Mouse (Mus musculus) MEL-GATA-1-ER (cell line): Measurements from ENCODE around the gene Smyd5.

Experiments used
- DNase-seq: peaks from one replicate; pipeline ENCODE4 v3.0.0-alpha.2; 2012; ENCODE audit warnings: low read depth; ENCODE audit errors: extremely low read depth

The Smyd5 gene

DNA sequence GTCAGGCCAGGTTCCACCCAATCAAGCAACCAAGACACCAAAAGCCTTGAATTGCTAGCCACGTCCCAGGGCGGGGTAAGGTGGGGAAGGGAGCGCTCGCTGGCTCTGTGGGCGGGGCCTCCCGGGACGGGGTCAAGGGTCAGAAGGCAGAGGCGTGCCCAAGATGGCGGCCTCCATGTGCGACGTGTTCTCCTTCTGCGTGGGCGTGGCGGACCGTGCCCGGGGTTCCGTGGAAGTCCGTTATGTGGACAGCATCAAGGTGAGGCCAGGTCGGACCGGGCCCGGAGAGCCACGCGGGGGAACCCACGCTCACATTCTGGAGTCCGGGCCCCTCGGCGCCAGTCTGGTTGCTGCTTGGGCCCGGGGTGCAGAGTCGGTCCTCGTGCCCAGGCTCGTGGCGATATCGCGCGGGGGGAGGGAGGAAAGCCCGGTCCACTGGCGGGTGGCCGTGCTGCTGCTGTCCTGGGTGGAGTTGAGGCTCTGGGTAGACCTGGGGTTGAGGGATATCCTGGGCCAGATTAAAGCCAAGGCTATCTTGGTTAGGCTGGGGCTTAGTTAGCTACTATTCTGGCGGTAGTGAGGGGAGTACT, at the start of gene Smyd5:
Gene Smyd5, plus strand, starts transcription at position 148 of the 590 bp plus-strand sequence.
- DNase-seq = no peak

GRCm38 (mm10) chr6:85382791-85383190, 49.0 kb upstream of the Smyd5 start:
- DNase-seq = no peak

GRCm38 (mm10) chr6:85388608-85389007, 43.2 kb upstream of the Smyd5 start:
- DNase-seq = peak; percentile 56

GRCm38 (mm10) chr6:85391803-85392202, 40.0 kb upstream of the Smyd5 start:
- no peak for DNase-seq

DNA sequence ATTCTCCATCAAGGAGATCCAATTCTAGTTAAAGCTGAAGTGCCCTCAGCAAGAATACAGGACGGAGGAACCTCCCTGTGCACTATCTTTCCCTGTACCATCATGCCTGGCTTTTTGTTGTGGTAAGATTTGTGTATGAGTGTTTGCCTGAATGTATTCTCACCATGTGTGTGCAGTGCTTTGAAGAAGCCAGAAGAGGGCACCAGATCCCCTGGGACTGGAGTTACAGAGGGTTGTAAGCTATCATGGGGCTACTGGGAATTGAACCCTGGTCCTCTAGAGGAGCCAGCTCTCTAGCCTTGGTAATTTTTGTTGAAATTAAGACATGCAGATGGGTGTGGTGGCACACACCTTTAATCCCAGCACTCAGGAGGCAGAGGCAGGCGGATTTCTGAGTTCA, 36.4 kb upstream of the Smyd5 start:
- DNase-seq = no peak

GRCm38 (mm10) chr6:85397165-85397564, 34.6 kb upstream of the Smyd5 start:
- no peak for DNase-seq

GRCm38 (mm10) chr6:85399715-85400114, 32.1 kb upstream of the Smyd5 start:
- no peak for DNase-seq

- DNase-seq = no peak
These were observed 29.2 kb upstream of the Smyd5 start for GRCm38 (mm10) chr6:85402613-85403012.

DNA sequence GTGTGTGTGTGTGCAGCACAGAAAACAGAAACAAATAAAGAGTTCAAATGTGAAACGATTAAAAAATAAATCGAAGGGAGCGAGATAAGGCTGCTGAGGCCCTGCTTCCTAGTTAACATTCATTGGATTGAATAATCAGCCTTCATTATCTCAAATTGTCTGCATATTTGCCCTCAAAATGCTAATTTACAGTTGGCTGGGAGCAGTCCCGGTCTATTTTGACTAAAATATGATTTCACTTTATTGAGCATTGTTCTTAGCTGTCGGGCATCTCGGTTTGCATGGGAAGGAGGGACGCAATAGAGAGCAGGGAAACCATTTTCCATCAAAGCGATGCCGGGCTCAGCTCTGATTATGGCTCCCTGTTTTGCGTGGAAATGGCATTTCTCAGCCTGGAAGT, 28.8 kb upstream of the Smyd5 start:
- no peak for DNase-seq

DNA sequence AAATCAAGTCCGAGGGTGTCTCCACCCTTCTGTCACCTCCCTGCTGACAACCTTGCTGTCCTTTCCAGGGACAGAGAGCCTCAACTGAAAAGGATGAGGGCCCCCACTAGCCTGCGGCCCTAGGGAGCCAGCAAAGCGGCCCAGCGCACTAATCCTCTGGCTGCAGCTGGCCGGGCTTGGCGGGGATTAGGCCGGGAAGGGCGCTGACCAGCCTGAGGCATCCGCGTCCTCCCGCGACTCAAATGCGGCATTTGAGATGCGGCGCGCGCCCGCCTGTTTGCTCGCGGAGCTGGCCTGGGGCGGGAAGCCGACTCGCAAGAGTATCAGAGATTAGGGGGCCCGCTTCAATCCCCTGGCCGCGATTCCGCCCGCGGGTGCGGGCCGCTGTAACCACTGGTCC, 22.8 kb upstream of the Smyd5 start:
- no peak for DNase-seq

GRCm38 (mm10) chr6:85410771-85411273, 21.0 kb upstream of the Smyd5 start:
- DNase-seq = peak; percentile 66

GRCm38 (mm10) chr6:85415829-85416228, 16.0 kb upstream of the Smyd5 start:
- no peak for DNase-seq

DNA sequence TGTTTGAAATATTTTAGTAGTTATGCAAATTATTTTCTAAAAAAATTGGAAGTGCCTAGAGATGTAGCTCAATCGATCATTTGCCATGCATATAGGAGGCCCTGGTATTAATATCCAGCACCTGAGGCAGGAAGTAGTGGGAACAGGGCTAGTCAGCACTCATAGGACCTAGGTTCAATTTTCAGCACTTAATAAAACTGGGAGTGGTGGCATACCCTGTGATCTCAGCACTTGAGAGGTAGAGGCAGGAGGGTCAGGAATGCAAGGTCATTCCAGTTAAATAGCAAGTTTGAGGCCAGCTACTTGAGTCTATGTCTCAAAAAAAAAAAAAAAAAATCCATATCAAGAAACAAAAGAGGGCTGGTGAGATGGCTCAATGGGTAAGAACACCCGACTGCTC, 12.6 kb upstream of the Smyd5 start:
- no peak for DNase-seq

- no peak for DNase-seq
These were observed 7.9 kb upstream of the Smyd5 start, which contains the start of gene Noto for GRCm38 (mm10) chr6:85423836-85424379. Gene Noto (plus strand): TSS chr6:85423886.

DNA sequence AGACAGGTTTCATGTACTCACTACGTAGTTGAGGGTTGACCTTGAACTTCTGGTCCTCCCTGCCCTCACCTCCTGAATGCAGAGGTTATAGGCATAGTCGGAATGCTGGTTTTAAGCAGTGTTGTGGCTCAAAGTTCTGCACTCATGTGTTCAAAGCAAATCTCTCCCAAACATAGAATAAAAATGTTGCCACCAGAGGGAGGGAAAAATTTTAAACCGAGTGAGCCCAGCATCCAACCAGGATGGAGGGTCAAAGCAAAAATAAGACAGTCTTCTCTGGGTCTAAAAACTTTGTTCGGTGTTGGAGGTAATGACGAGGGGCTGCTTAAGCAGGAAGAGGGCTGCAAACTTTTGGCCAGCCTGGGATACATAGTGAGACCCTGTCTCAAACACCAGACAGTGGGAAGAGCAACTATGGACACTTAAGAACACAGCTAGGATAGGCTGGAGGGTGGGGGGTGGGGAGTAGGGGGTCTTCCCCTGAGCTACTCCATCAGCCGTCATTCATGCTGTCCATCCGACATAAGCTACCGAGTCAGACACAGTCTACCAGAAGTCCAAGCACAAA, 431 bp upstream of the Smyd5 start:
- DNase-seq = no peak

DNA sequence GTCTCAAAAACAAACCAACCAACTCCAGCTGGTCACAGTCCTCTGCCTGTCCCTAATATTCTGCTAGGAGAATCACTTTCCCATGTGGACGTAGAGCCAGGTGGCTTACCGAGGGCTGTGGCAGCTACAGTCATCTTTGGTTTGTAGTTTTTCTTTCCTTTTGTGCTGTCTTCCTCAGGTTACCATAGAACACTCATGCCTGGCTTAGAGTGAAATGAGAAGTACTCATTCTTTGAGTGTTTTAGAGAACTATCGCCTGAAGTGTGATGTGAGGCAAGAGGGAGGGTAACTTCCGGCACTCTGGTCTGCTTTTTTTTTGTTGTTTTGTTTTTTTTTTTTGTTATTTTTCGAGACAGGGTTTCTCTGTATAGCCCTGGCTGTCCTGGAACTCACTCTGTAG, 2.1 kb downstream of the Smyd5 start:
- no peak for DNase-seq

GRCm38 (mm10) chr6:85436204-85436603, 4.4 kb downstream of the Smyd5 start:
- DNase-seq = no peak

GRCm38 (mm10) chr6:85436631-85437030, 4.8 kb downstream of the Smyd5 start:
- DNase-seq = no peak

- no peak for DNase-seq
These were observed 9.4 kb downstream of the Smyd5 start for GRCm38 (mm10) chr6:85441142-85441541.

GRCm38 (mm10) chr6:85443488-85444233, 11.9 kb downstream of the Smyd5 start:
- DNase-seq = no peak

DNA sequence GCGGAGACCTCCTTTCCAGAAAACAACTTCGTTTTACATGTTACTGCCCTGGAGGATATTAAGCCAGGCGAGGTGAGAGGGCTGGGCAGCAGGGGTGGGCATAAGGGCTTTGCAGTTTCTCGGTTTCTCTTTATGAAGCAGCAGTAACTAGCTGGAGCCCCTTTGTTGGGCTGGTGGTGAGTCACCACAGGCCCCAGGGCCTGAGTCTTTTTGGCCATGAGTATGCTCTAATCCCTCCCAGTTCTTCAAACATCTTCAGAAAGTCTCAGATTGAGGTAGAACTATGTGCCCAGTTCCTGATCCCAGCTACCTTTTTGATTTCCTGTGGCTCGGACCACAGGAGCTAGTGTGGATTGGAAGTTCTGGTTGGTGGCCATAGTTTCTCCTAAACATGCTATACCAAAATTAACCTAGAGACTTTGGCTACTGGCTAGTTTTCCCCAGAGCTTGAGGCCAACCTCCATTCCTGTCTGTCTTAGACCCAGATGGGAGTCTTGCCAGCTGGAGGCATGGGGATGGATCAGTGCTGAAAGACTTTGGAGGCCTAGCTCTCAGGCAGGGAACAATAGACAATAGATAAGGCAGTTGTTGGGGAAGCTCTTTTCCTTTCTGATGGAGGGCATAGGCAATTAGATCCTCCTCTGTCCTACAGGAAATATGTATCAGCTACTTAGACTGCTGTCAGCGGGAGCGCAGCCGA, 12.6 kb downstream of the Smyd5 start:
- no peak for DNase-seq

GRCm38 (mm10) chr6:85445286-85445685, 13.5 kb downstream of the Smyd5 start:
- DNase-seq = no peak
